Mouse (Mus musculus) yolk sac, embryonic 10.5 days (tissue): Measurements from ENCODE around the gene Cass4.

Experiments
- DNase-seq: peaks from one replicate; pipeline ENCODE4 v3.0.0-alpha.2; 2017; ENCODE audit warnings: low spot score

The Cass4 gene

GRCm38 (mm10) chr2:172440640-172441005 lies 47.0 kb downstream of the Cass4 start:
- no peak for DNase-seq

DNA sequence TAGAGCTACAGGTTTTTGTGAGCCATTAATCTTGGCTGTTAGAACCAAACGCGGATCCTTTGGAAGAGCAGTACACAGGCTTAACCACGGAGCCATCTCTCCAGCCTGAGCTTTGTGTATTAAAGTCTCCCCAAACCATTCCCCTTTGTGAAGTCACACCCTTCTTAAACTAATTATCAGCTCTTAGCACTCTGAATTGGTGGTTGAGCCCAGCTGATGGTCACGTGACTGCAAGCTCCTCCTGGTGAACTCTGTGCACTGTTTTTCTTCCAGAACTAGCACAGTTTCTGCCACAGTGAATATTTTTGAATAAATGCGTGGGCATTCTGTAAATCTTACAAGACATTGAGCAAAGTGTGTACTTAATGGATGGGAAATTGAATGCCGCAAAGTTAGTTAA lies 47.6 kb downstream of the Cass4 start:
- DNase-seq = peak; percentile 30

DNA sequence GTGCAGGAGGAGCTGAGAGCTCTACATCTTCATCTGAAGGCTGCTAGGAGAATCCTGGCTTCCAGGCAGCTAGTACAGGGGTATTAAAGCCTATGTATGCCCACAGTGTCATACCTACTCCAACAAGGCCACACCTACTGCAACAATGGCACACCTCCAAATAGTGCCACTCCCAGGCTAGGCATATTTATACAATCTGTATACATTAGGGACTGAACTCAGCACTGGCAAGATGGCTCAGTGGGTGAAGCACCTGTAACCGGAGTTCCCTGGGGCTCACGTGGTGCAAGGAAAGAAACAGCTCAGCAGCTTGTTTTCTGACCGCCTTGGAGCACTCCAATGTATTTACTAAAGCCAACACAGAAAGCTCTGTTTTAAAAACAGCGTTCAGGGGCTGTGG lies 52.0 kb downstream of the Cass4 start:
- no peak for DNase-seq

- no peak for DNase-seq
Observed at GRCm38 (mm10) chr2:172447317-172447716, 53.7 kb downstream of the Cass4 start.

- DNase-seq = no peak
Observed at GRCm38 (mm10) chr2:172448329-172448728, 54.7 kb downstream of the Cass4 start.

- DNase-seq = no peak
Observed at GRCm38 (mm10) chr2:172450640-172451039, 57.0 kb downstream of the Cass4 start.

DNA sequence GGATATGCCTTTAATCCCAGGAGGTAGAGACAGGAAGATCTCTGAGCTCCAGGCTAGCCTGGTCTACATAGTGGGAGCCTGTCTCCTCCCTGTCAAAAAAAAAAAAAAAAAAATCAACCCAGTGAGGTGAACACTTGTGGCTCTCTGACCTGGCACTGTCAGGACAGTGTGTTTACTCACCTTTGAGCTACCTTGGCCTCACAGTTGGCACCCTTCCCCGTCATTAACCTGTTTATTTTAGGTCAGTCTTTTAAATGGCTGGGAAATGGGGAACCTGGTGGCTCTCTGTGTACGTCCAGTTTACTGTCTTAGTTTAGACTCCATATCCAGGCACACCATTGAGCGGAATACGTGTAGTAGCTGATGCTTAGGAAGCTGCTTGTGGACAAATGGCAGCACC lies 58.4 kb downstream of the Cass4 start:
- no peak for DNase-seq

- no peak for DNase-seq
Observed at GRCm38 (mm10) chr2:172452458-172452857, 58.9 kb downstream of the Cass4 start.

DNA sequence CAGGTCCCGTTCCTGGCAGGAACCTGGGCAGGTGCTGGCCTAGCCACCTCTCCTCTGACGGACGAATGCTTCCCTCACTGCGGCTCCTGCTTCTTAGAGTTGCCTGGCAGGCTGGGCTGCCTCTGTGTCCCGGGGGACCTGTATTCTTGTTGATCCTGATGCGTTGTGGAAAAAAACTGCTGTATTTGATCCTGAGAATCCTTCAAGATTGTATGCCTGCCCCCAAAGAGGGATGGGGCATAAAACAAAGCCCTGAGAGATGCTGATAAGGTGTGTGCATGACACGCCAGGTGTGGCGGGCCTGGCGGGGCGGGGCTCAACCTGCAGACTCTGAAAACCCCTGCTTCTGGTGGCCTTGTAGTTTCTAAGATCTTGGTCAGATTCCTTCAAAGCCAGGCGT lies 64.9 kb downstream of the Cass4 start, which contains the start of gene Gcnt7:
Gene Gcnt7 (minus strand): TSS at position 101 of the 400 bp plus-strand sequence.
- no peak for DNase-seq

DNA sequence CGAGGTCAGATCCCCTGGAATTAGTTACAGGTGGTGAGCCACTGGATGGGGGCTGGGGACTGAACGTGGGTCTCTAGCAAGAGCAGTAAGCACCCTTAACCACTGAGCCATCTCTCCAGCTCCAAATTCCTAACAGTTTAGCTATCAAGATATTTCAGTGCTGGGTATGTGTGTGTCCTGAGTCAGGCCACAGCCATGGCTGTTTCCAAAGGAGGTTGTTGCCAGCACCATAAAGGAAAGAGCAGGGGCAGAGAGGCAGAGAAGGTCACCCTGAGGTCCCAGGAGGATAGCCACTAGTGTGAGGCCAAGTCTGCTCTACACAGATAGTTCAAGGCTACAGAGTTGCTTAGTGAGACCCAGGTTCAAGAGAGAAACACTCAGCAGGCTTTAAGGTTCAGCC lies 67.1 kb downstream of the Cass4 start:
- no peak for DNase-seq

- no peak for DNase-seq
Observed at GRCm38 (mm10) chr2:172462813-172463212, 69.2 kb downstream of the Cass4 start.

- DNase-seq = no peak
Observed at GRCm38 (mm10) chr2:172466427-172467132, 73.0 kb downstream of the Cass4 start.

DNA sequence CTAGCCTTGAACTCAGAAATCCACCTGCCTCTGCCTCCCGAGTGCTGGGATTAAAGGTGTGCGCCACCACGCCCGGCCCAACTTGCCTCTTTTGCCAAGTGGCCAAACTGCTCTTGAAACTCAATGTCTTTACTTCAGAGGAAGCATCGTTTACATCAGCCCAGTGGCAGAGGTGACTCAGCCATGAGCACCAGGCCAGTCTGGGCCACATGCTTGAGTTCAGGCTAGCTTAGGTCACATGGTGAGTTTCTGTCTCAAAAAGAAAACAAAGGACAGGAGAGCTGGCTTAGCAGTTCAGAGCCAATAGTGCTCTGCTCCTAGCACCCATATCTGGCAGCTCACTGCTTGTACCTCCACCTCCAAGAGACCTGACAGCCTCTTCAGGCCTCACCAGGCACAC lies 73.6 kb downstream of the Cass4 start:
- no peak for DNase-seq

DNA sequence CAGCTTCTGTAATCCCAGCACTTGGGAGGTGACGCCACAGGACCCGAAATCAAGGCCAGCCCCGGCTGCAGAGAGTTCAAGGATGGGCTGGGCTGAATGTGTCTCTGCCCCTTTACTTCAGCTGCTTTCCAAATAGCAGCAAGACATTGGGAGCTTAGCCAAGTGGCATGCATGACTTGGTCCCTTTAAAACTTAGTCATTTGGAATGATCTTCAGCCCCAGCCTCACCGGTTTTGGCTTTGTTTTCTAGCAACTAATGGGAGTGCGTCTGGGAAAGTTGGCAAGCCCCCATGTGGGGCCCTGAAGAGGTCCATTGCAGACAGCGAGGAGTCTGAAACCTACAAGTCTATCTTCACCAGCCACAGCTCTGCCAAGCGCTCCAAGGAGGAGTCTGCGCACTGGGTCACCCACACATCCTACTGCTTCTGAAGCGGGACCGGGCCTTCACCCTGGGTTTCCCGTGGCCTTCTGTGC lies 74.8 kb downstream of the Cass4 start:
- DNase-seq = no peak

GRCm38 (mm10) chr2:172472318-172472717 lies 78.7 kb downstream of the Cass4 start, which contains the start of gene Fam209:
Gene Fam209, plus strand, starts transcription at chr2:172472520.
- no peak for DNase-seq

GRCm38 (mm10) chr2:172473591-172473990 lies 80.0 kb downstream of the Cass4 start:
- no peak for DNase-seq

DNA sequence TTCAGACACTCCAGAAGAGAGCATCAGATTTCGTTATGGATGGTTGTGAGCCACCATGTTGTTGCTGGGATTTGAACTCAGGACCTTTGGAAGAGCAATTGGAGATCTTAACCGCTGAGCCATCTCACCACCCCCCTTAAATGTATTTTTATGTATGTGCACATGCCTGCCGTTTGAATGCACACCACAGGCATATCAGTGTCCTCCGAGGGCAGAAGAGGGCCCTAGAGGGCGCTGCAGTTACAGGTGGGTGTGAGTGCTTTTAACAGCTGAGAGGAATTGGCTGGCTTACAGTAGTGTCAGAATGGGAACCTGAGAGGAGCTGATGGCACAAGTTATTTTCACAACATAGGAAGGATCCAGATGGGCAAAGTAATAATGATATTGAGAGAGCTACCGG lies 81.4 kb downstream of the Cass4 start:
- no peak for DNase-seq

GRCm38 (mm10) chr2:172476707-172477260 lies 83.2 kb downstream of the Cass4 start:
- peak; percentile 46 for DNase-seq

GRCm38 (mm10) chr2:172477350-172477749 lies 83.8 kb downstream of the Cass4 start:
- DNase-seq = no peak

DNA sequence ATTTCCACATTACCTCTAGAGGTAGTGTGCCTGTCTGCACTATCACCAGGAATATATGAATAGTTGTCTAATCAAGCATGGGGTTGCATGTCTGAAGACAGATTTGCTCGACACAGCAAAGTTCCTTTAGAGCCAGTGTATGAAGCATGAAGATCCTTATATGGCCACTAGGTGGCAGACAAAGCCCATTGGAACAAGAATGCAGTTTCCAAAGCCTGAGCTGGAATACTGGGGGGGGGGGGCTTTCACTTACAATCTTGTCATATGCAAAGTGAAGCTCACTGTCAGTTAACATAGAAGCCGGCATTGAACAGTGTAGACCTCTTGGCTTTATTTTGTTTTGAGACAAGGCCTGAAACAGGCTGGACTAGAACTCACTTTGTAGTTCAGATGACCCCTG lies 84.3 kb downstream of the Cass4 start:
- DNase-seq = peak; percentile 43

DNA sequence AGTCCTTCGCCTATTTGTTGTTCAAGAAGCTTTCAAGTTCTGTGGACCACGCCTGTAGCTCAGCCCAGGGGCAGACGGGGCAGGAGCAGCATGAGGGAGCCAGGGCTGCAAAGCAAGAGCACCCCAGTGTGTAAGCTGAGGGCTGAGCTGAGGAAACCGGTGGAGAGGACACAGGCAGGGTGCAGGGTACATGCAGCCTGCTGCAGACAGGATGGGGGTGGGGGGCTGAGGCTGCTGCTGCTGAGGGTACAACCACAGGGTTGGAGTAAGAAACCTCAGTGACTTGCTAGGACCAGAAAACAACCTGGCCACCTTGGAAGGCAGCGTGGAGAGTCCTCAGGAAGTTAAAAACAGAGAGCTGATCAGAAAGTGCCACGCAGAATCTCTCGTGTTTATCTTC lies 86.7 kb downstream of the Cass4 start:
- DNase-seq = no peak

DNA sequence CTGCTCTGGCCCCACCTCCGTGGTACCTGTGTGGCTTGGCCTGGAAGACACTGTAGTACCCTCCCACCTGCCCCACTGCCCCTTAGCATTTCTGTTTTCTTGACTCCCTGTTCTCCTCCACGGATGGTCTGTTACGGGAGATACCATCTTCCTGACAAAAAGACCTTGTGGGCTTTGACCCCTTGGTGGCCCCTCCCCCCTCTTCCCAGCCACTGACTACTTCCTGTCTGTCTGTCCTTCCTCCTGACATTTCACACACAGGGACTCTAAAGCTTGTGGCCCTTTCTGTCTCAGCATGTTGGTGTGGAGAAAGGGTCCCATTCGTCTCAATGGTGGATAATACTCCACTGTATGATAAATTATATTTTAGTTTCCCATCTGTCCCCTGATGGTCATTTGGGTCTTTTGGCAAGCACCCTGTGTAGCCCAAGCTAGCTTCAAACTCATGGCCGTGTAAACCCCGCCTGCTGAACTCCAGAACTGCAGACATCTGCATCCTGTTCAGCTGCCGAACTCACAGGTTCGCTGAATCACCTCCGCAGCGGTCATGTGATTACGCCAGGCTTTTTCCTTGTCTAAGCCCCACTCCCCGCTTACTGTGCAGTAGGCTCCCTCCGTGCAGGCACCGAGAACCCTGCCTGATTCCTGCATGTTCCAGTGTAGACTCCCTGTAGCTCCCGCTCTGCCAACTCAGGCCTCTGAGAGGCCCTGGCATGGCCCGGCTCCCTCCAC lies 88.2 kb downstream of the Cass4 start:
- peak; percentile 54 for DNase-seq
